Mouse (Mus musculus): ENCODE results near the gene Hist1h2bb. TPM values are rescaled to one million over a fixed set of nuclear protein-coding genes. Genes with fewer than 3 reads are reported as not detected.
"Not testable (repeated sequence)": the region's sequence is repeated elsewhere in the genome, so short reads cannot be mapped to it uniquely, and the experiment has no call there.

Hist1h2bb gene
- total and polyA plus RNA-seq, 3 experiments: 4.3 to 1,704 (median 466) TPM

DNA sequence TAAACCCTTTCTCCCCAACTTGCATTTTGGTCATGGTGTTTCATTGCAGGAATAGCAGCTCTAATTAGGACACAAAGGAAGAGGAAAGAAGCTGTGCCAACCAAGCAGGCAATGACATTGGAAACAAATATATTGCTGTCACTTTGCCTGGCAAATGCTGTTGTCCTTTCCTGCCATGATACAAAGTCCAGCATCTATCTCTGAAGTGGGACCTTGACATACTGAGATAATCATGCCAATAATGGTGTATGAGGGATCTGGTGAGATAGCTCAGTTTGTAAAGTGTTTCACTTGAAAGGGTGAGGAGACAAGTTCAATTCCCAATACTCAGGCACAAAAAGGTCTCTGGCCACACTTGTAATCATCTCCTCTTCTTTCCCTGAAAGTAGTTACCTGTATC is 20.2 kb downstream of the Hist1h2bb start:
- H3K36me3 ChIP-seq (replicated peaks): no peaks in the 10 kb centered on the region
- H3K4me3 ChIP-seq (ENCODE audit: low read depth, low read length): no peak overlapping the region
- H3K4me1 ChIP-seq (ENCODE audit: insufficient read depth, low read depth, low read length): peaks cover 60% of the 10 kb centered on the region
- no peak for DNase-seq (ENCODE audit: low spot score)
- no peaks in the 10 kb centered on the region for H3K9me3 ChIP-seq (replicated peaks)
- no peak for ATAC-seq (ENCODE audit: extremely low read depth, insufficient number of reproducible peaks, low FRiP score, poor library complexity, severe bottlenecking)
- TF ChIP-seq GATA1 (IDR thresholded peaks at IDR 0.05; ENCODE audit: borderline replicate concordance, low read length) (no peak), TAL1 (conservative IDR thresholded peaks at IDR 0.05; ENCODE audit: low read depth, low read length) (no peak), CTCF (IDR thresholded peaks at IDR 0.05; ENCODE audit: low read depth, low read length) (no peak), POLR2AphosphoS5 (IDR thresholded peaks at IDR 0.05; ENCODE audit: insufficient replicate concordance, low read depth, low read length) (no peak), GATA2 (IDR thresholded peaks at IDR 0.05; ENCODE audit: borderline replicate concordance, low read depth, low read length) (no peak)
- no peaks in the 10 kb centered on the region for H3K27me3 ChIP-seq (ENCODE audit: insufficient read depth, low read length)

DNA sequence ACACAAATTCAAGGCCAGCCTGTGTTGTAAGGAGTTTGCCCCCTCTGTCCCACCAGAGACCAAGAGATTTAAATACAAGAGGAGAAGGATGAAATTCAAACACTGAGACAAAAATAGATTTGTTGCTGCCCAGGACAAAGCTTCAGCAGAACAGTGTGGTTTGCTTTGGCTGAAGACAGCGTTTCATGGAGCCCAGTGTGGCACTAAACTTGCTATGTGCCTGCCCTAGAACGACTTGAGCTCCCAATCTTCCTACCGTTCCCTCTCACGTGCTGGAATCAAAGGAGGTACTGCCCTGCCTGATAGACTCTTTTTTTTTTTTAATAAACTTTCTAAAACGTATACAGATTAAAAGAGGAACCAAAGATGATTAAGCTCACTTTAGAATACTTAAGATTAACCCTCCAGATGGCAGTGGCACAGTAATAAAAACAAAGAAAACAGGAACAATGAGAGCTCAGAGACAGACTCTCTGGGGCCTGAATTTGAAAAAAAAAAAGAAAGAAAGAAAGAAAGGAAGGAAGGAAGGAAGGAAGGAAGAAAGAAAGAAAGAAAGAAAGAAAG is 22.4 kb downstream of the Hist1h2bb start:
- Histone ChIP-seq H3K4me1 (ENCODE audit: insufficient read depth, low read depth, low read length) (peaks cover 52% of the 10 kb centered on the region), H3K27me3 (ENCODE audit: insufficient read depth, low read length) (peaks cover 6% of the 10 kb centered on the region; the same call in 1 of the 2 replicates), H3K9me3 (replicated peaks) (no peaks in the 10 kb centered on the region), H3K36me3 (replicated peaks) (no peaks in the 10 kb centered on the region), H3K4me3 (ENCODE audit: low read depth, low read length) (peak overlapping the region; percentile 40; the same call in 1 of the 2 replicates)
- ATAC-seq (ENCODE audit: extremely low read depth, insufficient number of reproducible peaks, low FRiP score, poor library complexity, severe bottlenecking): no peak
- DNase-seq (ENCODE audit: low spot score): no peak
- TF ChIP-seq CTCF (IDR thresholded peaks at IDR 0.05; ENCODE audit: low read depth, low read length) (no peak), TAL1 (conservative IDR thresholded peaks at IDR 0.05; ENCODE audit: low read depth, low read length) (no peak), POLR2AphosphoS5 (IDR thresholded peaks at IDR 0.05; ENCODE audit: insufficient replicate concordance, low read depth, low read length) (no peak), GATA1 (IDR thresholded peaks at IDR 0.05; ENCODE audit: borderline replicate concordance, low read length) (no peak), GATA2 (IDR thresholded peaks at IDR 0.05; ENCODE audit: borderline replicate concordance, low read depth, low read length) (no peak)

DNA sequence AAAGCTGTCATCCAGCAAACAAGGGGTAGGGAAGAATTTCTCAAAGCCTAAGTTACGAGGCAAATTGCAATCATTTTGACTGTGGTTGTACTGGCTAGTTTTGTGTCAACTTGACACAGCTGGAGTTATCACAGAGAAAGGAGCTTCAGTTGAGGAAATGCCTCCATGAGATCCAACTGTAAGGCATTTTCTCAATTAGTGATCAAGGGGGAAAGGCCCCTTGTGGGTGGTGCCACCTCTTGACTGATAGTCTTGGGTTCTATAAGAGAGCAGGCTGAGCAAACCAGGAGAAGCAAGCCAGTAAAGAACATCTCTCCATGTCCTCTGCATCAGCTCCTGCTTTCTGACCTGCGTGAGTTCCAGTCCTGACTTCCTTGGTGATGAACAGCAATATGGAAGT is 23.1 kb downstream of the Hist1h2bb start, which contains the start of gene Trim38:
Trim38 (plus strand) TSS at position 301 of the 400 bp plus-strand sequence.
- H3K4me3 ChIP-seq (ENCODE audit: low read depth, low read length): peak within 1 kb of the TSS; percentile 40; the same call in 1 of the 2 replicates
- not testable (repeated sequence) for H3K27me3 ChIP-seq (ENCODE audit: insufficient read depth, low read length); DNase-seq (ENCODE audit: low spot score); H3K9me3 ChIP-seq (replicated peaks); ATAC-seq (ENCODE audit: extremely low read depth, insufficient number of reproducible peaks, low FRiP score, poor library complexity, severe bottlenecking); H3K36me3 ChIP-seq (replicated peaks)
- peaks cover 45% of the 10 kb centered on the region for H3K4me1 ChIP-seq (ENCODE audit: insufficient read depth, low read depth, low read length)

DNA sequence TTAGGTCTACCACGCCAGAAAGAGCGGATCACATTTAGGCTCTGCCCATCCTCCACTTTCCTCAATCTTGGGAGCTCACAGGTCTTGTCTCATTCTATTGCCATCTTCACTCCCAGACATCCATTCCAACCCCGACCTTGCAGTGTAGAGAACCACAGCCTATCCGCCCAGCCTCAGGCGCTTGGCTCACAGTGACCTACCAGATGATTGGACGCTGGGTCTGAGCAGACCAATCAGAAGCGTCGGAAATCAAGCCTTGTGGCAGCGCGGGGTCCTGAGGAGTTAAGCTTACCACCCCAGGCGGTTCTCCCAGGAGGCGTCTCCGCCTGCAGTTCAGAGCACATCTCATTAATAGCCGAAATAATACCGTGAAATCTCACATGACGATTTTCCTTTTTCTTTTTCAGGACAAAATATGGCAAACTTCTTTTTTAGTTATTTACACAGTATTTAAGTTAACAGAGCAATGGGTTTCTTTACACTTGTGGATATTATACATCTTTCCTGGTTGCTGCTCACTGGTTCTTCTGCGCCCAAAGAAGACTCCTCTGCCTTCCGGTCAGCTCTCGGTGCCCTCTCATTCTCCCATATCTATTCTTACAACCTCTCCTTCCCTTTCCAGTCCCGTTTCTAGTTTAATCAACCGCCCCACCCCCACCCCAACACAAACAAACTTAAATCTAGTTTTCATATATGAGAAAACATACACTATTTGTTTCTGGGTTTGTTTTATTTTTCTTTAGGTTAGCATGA is 26.2 kb downstream of the Hist1h2bb start:
- H3K4me3 ChIP-seq (ENCODE audit: low read depth, low read length): no peak overlapping the region
- peaks cover 29% of the 10 kb centered on the region for H3K4me1 ChIP-seq (ENCODE audit: insufficient read depth, low read depth, low read length)
- DNase-seq (ENCODE audit: low spot score): no peak
- H3K36me3 ChIP-seq (replicated peaks): no peaks in the 10 kb centered on the region
- no peak for ATAC-seq (ENCODE audit: extremely low read depth, insufficient number of reproducible peaks, low FRiP score, poor library complexity, severe bottlenecking)
- peaks cover 6% of the 10 kb centered on the region; the same call in 1 of the 2 replicates for H3K27me3 ChIP-seq (ENCODE audit: insufficient read depth, low read length)
- no peaks in the 10 kb centered on the region for H3K9me3 ChIP-seq (replicated peaks)
- TF ChIP-seq GATA2 (IDR thresholded peaks at IDR 0.05; ENCODE audit: borderline replicate concordance, low read depth, low read length) (no peak), GATA1 (IDR thresholded peaks at IDR 0.05; ENCODE audit: borderline replicate concordance, low read length) (no peak), TAL1 (conservative IDR thresholded peaks at IDR 0.05; ENCODE audit: low read depth, low read length) (no peak), POLR2AphosphoS5 (IDR thresholded peaks at IDR 0.05; ENCODE audit: insufficient replicate concordance, low read depth, low read length) (no peak), CTCF (IDR thresholded peaks at IDR 0.05; ENCODE audit: low read depth, low read length) (no peak)

DNA sequence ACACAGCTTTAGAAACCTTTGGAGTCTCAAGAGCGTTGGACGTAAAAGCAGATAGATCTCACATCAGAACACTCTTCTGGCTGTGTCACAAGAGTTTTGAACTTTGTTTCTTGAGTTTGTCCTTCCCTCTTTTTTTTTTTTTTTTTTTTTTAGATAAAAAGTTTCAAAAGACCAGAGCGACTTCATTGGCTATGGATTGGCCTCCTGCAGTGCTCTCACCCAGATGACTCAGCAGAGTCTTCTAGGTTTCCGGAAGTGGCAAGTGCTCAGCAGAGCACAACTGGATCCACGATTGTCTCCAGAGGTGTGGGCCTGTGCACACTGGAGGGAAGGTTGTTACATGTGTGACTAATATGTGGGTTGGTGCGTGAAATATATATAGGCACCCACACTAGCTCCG is 31.8 kb downstream of the Hist1h2bb start:
- Histone ChIP-seq H3K4me3 (ENCODE audit: low read depth, low read length) (no peak overlapping the region), H3K4me1 (ENCODE audit: insufficient read depth, low read depth, low read length) (peaks cover 6% of the 10 kb centered on the region), H3K36me3 (replicated peaks) (no peaks in the 10 kb centered on the region), H3K27me3 (ENCODE audit: insufficient read depth, low read length) (peaks cover 4% of the 10 kb centered on the region; the same call in 1 of the 2 replicates), H3K9me3 (replicated peaks) (no peaks in the 10 kb centered on the region)
- ATAC-seq (ENCODE audit: extremely low read depth, insufficient number of reproducible peaks, low FRiP score, poor library complexity, severe bottlenecking): no peak
- TF ChIP-seq POLR2AphosphoS5 (IDR thresholded peaks at IDR 0.05; ENCODE audit: insufficient replicate concordance, low read depth, low read length) (no peak), GATA2 (IDR thresholded peaks at IDR 0.05; ENCODE audit: borderline replicate concordance, low read depth, low read length) (no peak), CTCF (IDR thresholded peaks at IDR 0.05; ENCODE audit: low read depth, low read length) (no peak), GATA1 (IDR thresholded peaks at IDR 0.05; ENCODE audit: borderline replicate concordance, low read length) (no peak), TAL1 (conservative IDR thresholded peaks at IDR 0.05; ENCODE audit: low read depth, low read length) (no peak)
- DNase-seq (ENCODE audit: low spot score): no peak

DNA sequence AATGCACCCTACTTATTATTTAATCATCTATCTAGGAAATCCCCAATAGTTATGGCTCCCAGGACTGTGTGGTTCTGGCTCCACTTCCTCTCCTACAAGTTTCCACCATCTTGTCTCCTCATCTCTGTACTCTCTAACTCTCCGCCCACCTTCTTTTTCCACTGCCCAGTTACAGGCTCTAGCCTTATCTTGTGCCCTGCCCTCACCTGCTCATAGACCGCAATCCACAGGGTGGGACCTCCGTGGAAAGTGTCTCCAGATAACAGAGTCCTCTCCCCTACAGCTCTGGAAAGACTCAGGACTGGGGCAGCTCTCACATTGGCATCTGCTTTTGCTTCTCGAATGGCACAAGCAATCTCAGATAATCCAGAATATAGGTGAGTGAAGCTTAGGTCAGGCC is 32.5 kb downstream of the Hist1h2bb start:
- H3K9me3 ChIP-seq (replicated peaks): no peaks in the 10 kb centered on the region
- H3K27me3 ChIP-seq (ENCODE audit: insufficient read depth, low read length): peaks cover 4% of the 10 kb centered on the region; the same call in 1 of the 2 replicates
- no peak for ATAC-seq (ENCODE audit: extremely low read depth, insufficient number of reproducible peaks, low FRiP score, poor library complexity, severe bottlenecking)
- TF ChIP-seq TAL1 (conservative IDR thresholded peaks at IDR 0.05; ENCODE audit: low read depth, low read length): no peak
- no peak for TF ChIP-seq GATA1 (IDR thresholded peaks at IDR 0.05; ENCODE audit: borderline replicate concordance, low read length)
- H3K36me3 ChIP-seq (replicated peaks): no peaks in the 10 kb centered on the region
- peaks cover 6% of the 10 kb centered on the region for H3K4me1 ChIP-seq (ENCODE audit: insufficient read depth, low read depth, low read length)
- no peak overlapping the region for H3K4me3 ChIP-seq (ENCODE audit: low read depth, low read length)
- DNase-seq (ENCODE audit: low spot score): no peak

Measured in G1E (cell line).